Mouse (Mus musculus): ENCODE data around the gene Rbbp6.

The Rbbp6 gene

GRCm38 (mm10) chr7:122965386-122965785, at the start of gene Rbbp6:
TSS of gene Rbbp6 (plus strand) at chr7:122965686.
- no peak for DNase-seq (ENCODE audit: low spot score in 2 of 2)

GRCm38 (mm10) chr7:122919728-122920582, 45.5 kb upstream of the Rbbp6 start:
- peak in 1 of 2 experiments; percentile 39 for DNase-seq (ENCODE audit: low spot score in 2 of 2)

GRCm38 (mm10) chr7:122921537-122921936, 43.9 kb upstream of the Rbbp6 start:
- DNase-seq (ENCODE audit: low spot score in 2 of 2), result peak in 1 of 2 experiments; percentile 34

- DNase-seq (ENCODE audit: low spot score in 2 of 2), result no peak
Measured at GRCm38 (mm10) chr7:122924256-122924655, 41.2 kb upstream of the Rbbp6 start.

- no peak for DNase-seq (ENCODE audit: low spot score in 2 of 2)
Measured at GRCm38 (mm10) chr7:122930494-122930893, 35.0 kb upstream of the Rbbp6 start.

- DNase-seq (ENCODE audit: low spot score in 2 of 2), result no peak
Measured at GRCm38 (mm10) chr7:122932171-122932570, 33.3 kb upstream of the Rbbp6 start.

GRCm38 (mm10) chr7:122936626-122937025, 28.9 kb upstream of the Rbbp6 start:
- no peak for DNase-seq (ENCODE audit: low spot score in 2 of 2)

- no peak for DNase-seq (ENCODE audit: low spot score in 2 of 2)
Measured at GRCm38 (mm10) chr7:122938197-122938596, 27.3 kb upstream of the Rbbp6 start.

GRCm38 (mm10) chr7:122939181-122939580, 26.3 kb upstream of the Rbbp6 start:
- DNase-seq (ENCODE audit: low spot score in 2 of 2), result no peak

GRCm38 (mm10) chr7:122940371-122941075, 25.0 kb upstream of the Rbbp6 start:
- DNase-seq (ENCODE audit: low spot score in 2 of 2), result no peak

GRCm38 (mm10) chr7:122942111-122942510, 23.4 kb upstream of the Rbbp6 start:
- no peak for DNase-seq (ENCODE audit: low spot score in 2 of 2)

- DNase-seq (ENCODE audit: low spot score in 2 of 2), result peak; percentile 70 to 84
Measured at GRCm38 (mm10) chr7:122945149-122945548, 20.3 kb upstream of the Rbbp6 start.

- DNase-seq (ENCODE audit: low spot score in 2 of 2), result no peak
Measured at GRCm38 (mm10) chr7:122949268-122949667, 16.2 kb upstream of the Rbbp6 start.

GRCm38 (mm10) chr7:122951464-122951863, 14.0 kb upstream of the Rbbp6 start:
- no peak for DNase-seq (ENCODE audit: low spot score in 2 of 2)

GRCm38 (mm10) chr7:122952066-122952465, 13.4 kb upstream of the Rbbp6 start:
- DNase-seq (ENCODE audit: low spot score in 2 of 2), result no peak

- DNase-seq (ENCODE audit: low spot score in 2 of 2), result no peak
Measured at GRCm38 (mm10) chr7:122954451-122955225, 10.8 kb upstream of the Rbbp6 start.

GRCm38 (mm10) chr7:122955226-122955955, 10.1 kb upstream of the Rbbp6 start:
- DNase-seq (ENCODE audit: low spot score in 2 of 2), result no peak

GRCm38 (mm10) chr7:122968751-122969150, 3.3 kb downstream of the Rbbp6 start:
- DNase-seq (ENCODE audit: low spot score in 2 of 2), result no peak

GRCm38 (mm10) chr7:122969231-122970032, 3.9 kb downstream of the Rbbp6 start:
- DNase-seq (ENCODE audit: low spot score in 2 of 2), result peak; percentile 90 to 97

- DNase-seq (ENCODE audit: low spot score in 2 of 2), result peak in 1 of 2 experiments; percentile 57
Measured at GRCm38 (mm10) chr7:122970119-122970781, 4.8 kb downstream of the Rbbp6 start.

Measured in cerebellum, postnatal 4 days (tissue).